Mouse (Mus musculus) lung, embryonic 14.5 days (tissue): ENCODE measurements around the gene Kcnmb1. TPM values are rescaled to one million over a fixed set of nuclear protein-coding genes. Genes with fewer than 3 reads are reported as not detected.

Source experiments
- ATAC-seq: fragments of 200-750 bp; cut with Nextera tagmentation; 2 replicates; pipeline ENCODE4 v1.8.0; 2017; ENCODE audit warnings: mild to moderate bottlenecking, moderate TSS enrichment, moderate library complexity; ENCODE audit not compliant: insufficient read depth
- DNase-seq: peaks from one replicate; pipeline ENCODE4 v3.0.0-alpha.2; 2015
- H3K27ac ChIP-seq: fragments of 300-500 bp; sonication (generic); 2 replicates; pipeline ENCODE4 v1.5.1; 2014; ENCODE audit warnings: low read depth, mild to moderate bottlenecking, moderate library complexity
- H3K27me3 ChIP-seq: fragments of 300-500 bp; sonication (generic); 2 replicates; pipeline ENCODE4 v1.6.1; 2014; ENCODE audit warnings: low read length, control low read depth; ENCODE audit not compliant: insufficient read depth
- H3K36me3 ChIP-seq: fragments of 300-500 bp; sonication (generic); 2 replicates; pipeline ENCODE4 v1.6.1; 2014; ENCODE audit warnings: control low read depth; ENCODE audit not compliant: insufficient read depth
- H3K4me1 ChIP-seq: fragments of 300-500 bp; sonication (generic); 2 replicates; pipeline ENCODE4 v1.6.1; 2014; ENCODE audit warnings: antibody characterized with exemption, control low read depth; ENCODE audit not compliant: insufficient read depth
- H3K4me2 ChIP-seq: fragments of 300-500 bp; sonication (generic); 2 replicates; pipeline ENCODE4 v1.6.1; 2014; ENCODE audit warnings: mild to moderate bottlenecking
- H3K4me3 ChIP-seq: fragments of 300-500 bp; sonication (generic); 2 replicates; pipeline ENCODE4 v1.5.1; 2014; ENCODE audit warnings: low read depth, low read length
- H3K9ac ChIP-seq: fragments of 300-500 bp; sonication (generic); 2 replicates; pipeline ENCODE4 v1.6.1; 2014
- H3K9me3 ChIP-seq: fragments of 300-500 bp; sonication (generic); 2 replicates; pipeline ENCODE4 v1.6.1; 2016; ENCODE audit warnings: low read depth, low read length, control low read depth
- CTCF ChIP-seq: IDR thresholded peaks from 2 replicates; pipeline ENCODE4 v1.5.1; 2016; ENCODE audit warnings: antibody characterized with exemption, low read depth
- WGBS: fragments of 180-500 bp; shearing (Covaris S2); extraction: QIAGEN DNeasy Blood & Tissue Kit; methylation state at CpG from one replicate; pipeline ENCODE4 v1.1.7; 2014; 5-methylcytosine and 5-hydroxymethylcytosine counted together
- polyA plus RNA-seq: library from polyadenylated mRNA; unstranded; fragments of >200 nt; fragmentation: Nextera tagmentation; extraction: Ambion mirVana; gene quantifications from 2 replicates; pipeline ENCODE4 v1.2.1, GENCODE M21; 2014

The Kcnmb1 gene
- 1.3 and 1.7 TPM in 2 replicates for polyA plus RNA-seq

DNA sequence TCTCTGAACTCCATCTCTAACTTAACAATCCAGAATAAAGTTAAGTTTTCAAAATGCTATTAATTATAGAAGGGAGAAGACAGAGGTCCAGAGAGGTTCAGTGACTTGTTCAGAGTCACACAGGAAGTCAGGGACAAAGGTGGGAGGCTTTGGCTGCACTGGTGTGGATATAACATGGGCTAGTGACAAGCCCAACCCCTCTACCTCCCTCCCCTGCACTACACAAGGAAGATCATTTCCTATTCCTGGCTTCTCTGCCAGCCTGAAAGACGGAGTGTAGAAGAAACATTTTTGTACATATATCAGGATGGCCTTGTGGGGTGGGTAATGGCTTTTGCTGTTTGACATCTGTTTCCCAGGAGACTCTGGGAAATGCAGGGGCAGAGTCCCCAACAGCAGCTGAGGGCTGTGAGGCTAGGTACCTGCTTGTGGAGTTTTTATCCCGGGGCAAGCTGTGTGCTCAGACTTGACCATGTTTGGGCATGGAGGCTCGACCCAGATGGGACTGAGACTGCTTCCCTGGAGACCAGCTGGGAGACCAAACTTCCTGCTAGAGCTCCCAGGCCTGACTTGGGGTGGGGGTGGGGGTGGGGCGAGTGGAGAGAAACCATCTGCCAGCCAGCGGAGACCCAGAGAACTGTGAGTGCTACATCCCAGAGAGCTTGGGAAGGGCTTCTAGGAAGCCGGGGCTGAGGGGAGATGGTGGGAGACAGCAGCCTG is at the start of gene Kcnmb1:
Gene Kcnmb1 (plus strand): TSS at position 326 of the 720 bp plus-strand sequence.
- Histone ChIP-seq H3K4me2 (peak within 1 kb of the TSS; percentile 29; the same call in 1 of the 2 replicates), H3K27ac (peak within 1 kb of the TSS; percentile 65), H3K9ac (no peak within 1 kb of the TSS), H3K9me3 (no peaks in the 10 kb centered on the region), H3K27me3 (no peaks in the 10 kb centered on the region), H3K36me3 (no peaks in the 10 kb centered on the region), H3K4me1 (peaks cover 10% of the 10 kb centered on the region; the same call in 1 of the 2 replicates), H3K4me3 (no peak within 1 kb of the TSS)
- TF ChIP-seq CTCF: no peak
- 17% methylated on average over 6 of the region's 6 CpGs for WGBS
- DNase-seq (peak; percentile 80), ATAC-seq (peak; percentile 93)

DNA sequence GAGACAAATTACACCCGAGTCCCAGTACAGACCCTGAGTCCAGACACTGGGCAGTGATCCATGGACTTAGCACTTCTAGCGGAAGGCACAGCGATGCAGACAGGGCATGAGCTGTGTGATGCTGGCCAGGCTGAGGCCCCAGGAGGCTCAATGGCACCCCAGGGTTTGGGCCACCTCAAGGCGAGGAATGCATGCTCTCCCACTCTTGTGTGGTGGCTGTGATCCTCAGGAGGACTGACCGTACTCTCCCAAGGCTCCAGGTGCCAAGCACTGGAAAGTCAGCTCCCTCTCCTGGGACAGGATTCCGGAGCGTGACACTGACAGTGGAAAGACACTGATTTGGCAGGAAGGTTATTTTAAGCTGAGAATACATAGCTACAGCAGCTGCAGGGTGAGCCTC is 49.8 kb upstream of the Kcnmb1 start:
- ATAC-seq: no peak
- no peaks in the 10 kb centered on the region for H3K9me3 ChIP-seq
- no peaks in the 10 kb centered on the region for H3K36me3 ChIP-seq
- TF ChIP-seq CTCF: no peak
- no peak overlapping the region for H3K4me3 ChIP-seq
- no peaks in the 10 kb centered on the region for H3K27me3 ChIP-seq
- DNase-seq: no peak
- H3K4me2 ChIP-seq: no peak overlapping the region
- no peak overlapping the region for H3K27ac ChIP-seq
- H3K4me1 ChIP-seq: 0 out of 2 replicates have a peak, but pooled peaks cover 3% of the 10 kb centered on the region
- H3K9ac ChIP-seq: no peak overlapping the region
- WGBS: 67% methylated on average over 7 of the region's 7 CpGs

DNA sequence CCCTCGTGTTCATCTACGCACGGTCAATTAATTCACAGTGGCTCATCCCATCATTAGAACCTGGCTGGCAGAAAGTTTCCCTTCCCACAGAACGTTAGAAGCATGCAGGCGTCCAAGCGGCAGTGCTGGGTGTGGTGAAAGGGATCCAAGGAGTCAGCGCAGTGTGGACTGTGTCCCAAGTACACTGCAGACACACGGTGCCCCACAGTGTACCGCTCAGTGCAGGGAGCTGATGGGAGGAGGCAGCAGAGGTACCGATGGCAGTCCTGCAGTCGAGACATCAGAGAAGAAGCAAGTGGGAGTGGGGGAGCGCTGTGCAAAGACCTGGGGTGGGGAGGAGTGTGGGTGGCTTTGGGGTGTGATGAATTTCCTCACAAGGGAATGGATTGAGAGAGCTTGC is 48.6 kb upstream of the Kcnmb1 start:
- no peak overlapping the region for H3K4me3 ChIP-seq
- H3K27ac ChIP-seq: no peak overlapping the region
- 75% methylated on average over 12 of the region's 12 CpGs for WGBS
- 0 out of 2 replicates have a peak, but pooled peaks cover 3% of the 10 kb centered on the region for H3K4me1 ChIP-seq
- no peak for ATAC-seq
- no peak for TF ChIP-seq CTCF
- H3K9ac ChIP-seq: no peak overlapping the region
- H3K36me3 ChIP-seq: no peaks in the 10 kb centered on the region
- H3K9me3 ChIP-seq: no peaks in the 10 kb centered on the region
- no peaks in the 10 kb centered on the region for H3K27me3 ChIP-seq
- no peak overlapping the region for H3K4me2 ChIP-seq
- DNase-seq: no peak

DNA sequence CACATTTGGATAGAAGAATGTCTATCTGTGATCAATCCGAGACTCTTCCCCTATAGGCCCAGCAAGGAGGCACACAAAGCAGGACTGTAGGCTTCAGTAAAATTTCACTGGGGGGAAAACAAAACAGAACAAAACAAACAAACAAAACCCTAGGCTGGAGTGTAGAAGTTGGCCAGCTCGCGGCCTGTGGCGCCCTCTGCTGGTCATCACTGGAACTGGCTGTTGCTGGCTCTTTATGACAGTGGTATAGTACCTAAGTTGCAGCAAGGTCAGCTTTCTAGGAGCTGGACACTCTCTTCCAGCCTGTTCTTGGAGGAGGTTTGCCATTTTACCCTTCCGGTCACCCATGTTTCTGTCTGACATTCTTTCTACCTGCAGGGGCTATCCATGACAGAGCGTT is 45.2 kb upstream of the Kcnmb1 start:
- no peak overlapping the region for H3K4me2 ChIP-seq
- no peaks in the 10 kb centered on the region for H3K36me3 ChIP-seq
- DNase-seq (peak; percentile 85), ATAC-seq (peak; percentile 68; the same call in 1 of the 2 replicates)
- H3K27ac ChIP-seq: no peak overlapping the region
- H3K4me3 ChIP-seq: no peak overlapping the region
- H3K4me1 ChIP-seq: no peaks in the 10 kb centered on the region
- TF ChIP-seq CTCF: peak; percentile 98
- WGBS: 20% methylated on average over 6 of the region's 6 CpGs
- H3K27me3 ChIP-seq: no peaks in the 10 kb centered on the region
- no peaks in the 10 kb centered on the region for H3K9me3 ChIP-seq
- no peak overlapping the region for H3K9ac ChIP-seq

DNA sequence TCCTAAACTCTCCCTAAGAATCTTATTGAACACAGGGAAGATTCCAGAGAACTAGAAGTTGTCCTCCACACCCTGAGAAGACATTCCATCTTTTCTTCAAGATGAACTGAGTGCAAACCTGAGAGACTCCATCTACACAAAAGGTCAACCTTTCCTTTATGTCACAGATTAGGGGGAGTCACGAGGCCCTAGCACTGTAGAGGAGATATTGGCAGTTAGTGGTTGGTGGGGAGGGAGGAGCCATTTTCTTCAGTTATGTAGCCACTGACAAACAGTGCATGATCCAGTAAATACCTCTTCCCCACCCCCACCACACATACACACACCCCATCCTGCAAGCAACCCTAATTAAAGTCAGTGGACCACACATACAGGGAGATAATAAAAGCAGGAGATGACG is 44.4 kb upstream of the Kcnmb1 start:
- whole genome bisulfite sequencing: 22% methylated on average over 2 of the region's 2 CpGs

DNA sequence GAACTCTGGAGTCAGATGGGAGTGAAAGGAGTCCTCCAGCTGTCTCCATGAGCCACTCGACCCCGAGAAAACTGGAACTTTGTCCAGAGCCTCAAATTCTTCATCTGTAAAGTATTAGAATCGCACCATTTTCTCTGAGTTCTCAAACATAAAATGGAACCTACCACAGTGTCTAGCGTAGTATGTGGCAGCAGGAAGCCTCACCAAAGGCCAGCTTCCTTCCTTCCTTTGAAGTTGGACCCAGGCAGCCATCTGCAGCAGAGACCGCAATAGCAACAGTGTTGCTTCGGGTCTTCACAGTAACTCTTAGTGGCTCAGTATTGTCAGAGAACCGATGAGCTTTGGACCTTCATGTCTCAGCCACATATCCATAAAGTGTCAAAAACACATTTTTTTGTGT is 43.0 kb upstream of the Kcnmb1 start:
- no peak for TF ChIP-seq CTCF
- H3K27me3 ChIP-seq: no peaks in the 10 kb centered on the region
- 76% methylated on average over 7 of the region's 7 CpGs for WGBS
- H3K27ac ChIP-seq: no peak overlapping the region
- no peak overlapping the region for H3K9ac ChIP-seq
- ATAC-seq: no peak
- H3K4me2 ChIP-seq: no peak overlapping the region
- H3K36me3 ChIP-seq: no peaks in the 10 kb centered on the region
- H3K9me3 ChIP-seq: no peaks in the 10 kb centered on the region
- DNase-seq: no peak
- H3K4me3 ChIP-seq: no peak overlapping the region
- no peaks in the 10 kb centered on the region for H3K4me1 ChIP-seq

More for the DNA sequence above, 44.4 kb upstream of the Kcnmb1 start:
- H3K9ac ChIP-seq: no peak overlapping the region
- no peak overlapping the region for H3K27ac ChIP-seq
- ATAC-seq (no peak), DNase-seq (no peak)
- TF ChIP-seq CTCF: no peak
- no peaks in the 10 kb centered on the region for H3K4me1 ChIP-seq
- no peaks in the 10 kb centered on the region for H3K36me3 ChIP-seq
- no peak overlapping the region for H3K4me2 ChIP-seq
- no peaks in the 10 kb centered on the region for H3K27me3 ChIP-seq
- no peaks in the 10 kb centered on the region for H3K9me3 ChIP-seq
- no peak overlapping the region for H3K4me3 ChIP-seq

DNA sequence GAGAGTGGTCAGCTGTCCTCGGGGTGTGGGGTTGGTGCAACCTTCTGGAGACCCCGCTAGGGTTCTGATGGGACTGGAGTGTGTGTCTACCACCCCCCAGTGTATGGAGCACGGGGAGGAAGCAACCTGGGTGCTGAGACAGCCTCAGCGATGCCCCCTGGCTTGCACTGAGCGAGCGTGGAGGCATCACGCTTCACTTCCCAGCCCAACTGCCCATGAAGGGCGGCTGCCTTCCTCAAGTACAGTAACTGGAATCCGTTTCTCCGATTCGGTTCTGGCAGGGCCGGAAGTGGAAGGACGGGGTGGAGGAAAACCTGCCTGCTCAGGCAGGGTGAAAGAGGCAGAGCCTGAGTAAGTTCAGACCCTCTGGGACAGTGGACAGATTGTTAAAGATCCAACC is 41.4 kb upstream of the Kcnmb1 start:
- Histone ChIP-seq H3K9me3 (no peaks in the 10 kb centered on the region), H3K4me3 (no peak overlapping the region), H3K9ac (no peak overlapping the region), H3K36me3 (no peaks in the 10 kb centered on the region), H3K27ac (no peak overlapping the region), H3K4me1 (0 out of 2 replicates have a peak, but pooled peaks cover under 1% of the 10 kb centered on the region), H3K4me2 (no peak overlapping the region), H3K27me3 (no peaks in the 10 kb centered on the region)
- DNase-seq: no peak
- WGBS: 77% methylated on average over 13 of the region's 13 CpGs
- TF ChIP-seq CTCF: no peak
- ATAC-seq: no peak
